Mouse (Mus musculus) C2C12 (cell line): ENCODE results near the gene Lamtor1. TPM values are rescaled to one million over a fixed set of nuclear protein-coding genes. Genes with fewer than 3 reads are reported as not detected.
A peak's percentile ranks its signal among the peaks of the same experiment; 100 is the strongest.

Source experiments
- H3K27me3 ChIP-seq: one replicate; pipeline ENCODE4 v1.6.1; 2011; ENCODE audit not compliant: control insufficient read depth, insufficient read depth, insufficient read length
- H3K36me3 ChIP-seq: one replicate; pipeline ENCODE4 v1.6.1; 2011; ENCODE audit not compliant: control insufficient read depth, insufficient read depth
- H3K4me3 ChIP-seq: one replicate; pipeline ENCODE4 v1.5.1; 2011; ENCODE audit warnings: mild to moderate bottlenecking, control low read depth; ENCODE audit not compliant: poor library complexity, insufficient read depth, severe bottlenecking
- H3K79me2 ChIP-seq: one replicate; pipeline ENCODE4 v1.6.1; 2011; ENCODE audit not compliant: control insufficient read depth, insufficient read depth
- H3K79me3 ChIP-seq: one replicate; pipeline ENCODE4 v1.6.1; 2011; ENCODE audit warnings: low read depth, control low read depth
- H3ac ChIP-seq: one replicate; pipeline ENCODE3; 2011; ENCODE audit warnings: low read depth; ENCODE audit not compliant: control insufficient read depth, insufficient read length
- CEBPB ChIP-seq: IDR thresholded peaks from one replicate; pipeline ENCODE4 v1.6.1; 2011; ENCODE audit warnings: low read depth, mild to moderate bottlenecking, control low read depth, moderate library complexity
- CTCF ChIP-seq: IDR thresholded peaks from one replicate; pipeline ENCODE4 v1.5.1; 2011; ENCODE audit not compliant: control insufficient read depth, insufficient read depth, insufficient read length
- FOSL1 ChIP-seq: IDR thresholded peaks from one replicate; pipeline ENCODE4 v1.8.0; 2011; ENCODE audit warnings: mild to moderate bottlenecking, low read length; ENCODE audit not compliant: poor library complexity, insufficient read depth, severe bottlenecking
- MAX ChIP-seq: IDR thresholded peaks from one replicate; pipeline ENCODE4 v1.6.1; 2011; ENCODE audit warnings: mild to moderate bottlenecking, control low read depth
- MYOD1 ChIP-seq: IDR thresholded peaks from one replicate; pipeline ENCODE4 v1.6.1; 2011; ENCODE audit warnings: low read depth; ENCODE audit not compliant: control insufficient read depth, insufficient read length
- MYOG ChIP-seq: IDR thresholded peaks from one replicate; pipeline ENCODE4 v1.6.1; 2011; ENCODE audit not compliant: control insufficient read depth, insufficient read length; ENCODE audit errors: extremely low read depth
- USF1 ChIP-seq: IDR thresholded peaks from one replicate; pipeline ENCODE4 v1.6.1; 2011; ENCODE audit warnings: low read depth, mild to moderate bottlenecking, control low read depth, moderate library complexity
- polyA plus RNA-seq: library from polyadenylated mRNA; unstranded; fragments of >200 nt; fragmentation: generic; extraction: Trizol; gene quantifications from one replicate; pipeline ENCODE4 v1.2.1, GENCODE M21; 2012; ENCODE audit warnings: missing spikeins

Lamtor1 gene
- polyA plus RNA-seq, 1 experiment: 200 TPM

DNA sequence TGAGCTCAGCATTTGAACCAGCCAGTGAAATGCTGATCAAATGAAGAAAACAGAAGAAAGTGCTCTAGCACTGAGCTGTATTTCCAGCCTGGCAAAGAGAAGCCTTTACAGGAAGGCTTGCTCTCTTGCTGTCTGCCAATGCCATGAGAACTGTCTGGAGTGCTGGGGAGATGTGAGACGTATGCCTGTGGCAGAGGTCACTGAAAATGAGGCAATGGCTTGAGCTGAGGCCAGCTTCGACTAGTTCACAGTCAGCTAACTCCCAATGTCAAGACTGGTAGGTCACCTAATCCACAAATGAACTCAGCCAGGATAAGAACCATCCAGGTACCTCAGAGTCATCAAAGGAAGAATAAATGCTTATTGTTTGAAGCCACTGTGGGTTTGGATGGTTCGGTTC lies 22.4 kb downstream of the Lamtor1 start:
- H3K79me3 ChIP-seq: peaks cover 2% of the 10 kb centered on the region
- no peaks in the 10 kb centered on the region for H3K79me2 ChIP-seq
- no peaks in the 10 kb centered on the region for H3K27me3 ChIP-seq
- no peak overlapping the region for H3K4me3 ChIP-seq
- H3ac ChIP-seq: no peak overlapping the region
- no peak for TF ChIP-seq MAX
- TF ChIP-seq CEBPB: no peak
- no peak for TF ChIP-seq MYOG
- TF ChIP-seq MYOD1: no peak
- TF ChIP-seq CTCF: no peak
- TF ChIP-seq FOSL1: no peak
- TF ChIP-seq USF1: no peak
- no peaks in the 10 kb centered on the region for H3K36me3 ChIP-seq

GRCm38 (mm10) chr7:101932551-101932950 lies 26.8 kb downstream of the Lamtor1 start:
- TF ChIP-seq FOSL1 (no peak), MAX (no peak)
- no peaks in the 10 kb centered on the region for H3K36me3 ChIP-seq
- no peaks in the 10 kb centered on the region for H3K27me3 ChIP-seq
- no peak overlapping the region for H3ac ChIP-seq
- H3K4me3 ChIP-seq: no peak overlapping the region
- H3K79me3 ChIP-seq: peaks cover 36% of the 10 kb centered on the region
- peaks cover 36% of the 10 kb centered on the region for H3K79me2 ChIP-seq

GRCm38 (mm10) chr7:101933300-101933699 lies 27.6 kb downstream of the Lamtor1 start:
- peak overlapping the region; percentile 53 for H3ac ChIP-seq
- no peaks in the 10 kb centered on the region for H3K27me3 ChIP-seq
- peaks cover 44% of the 10 kb centered on the region for H3K79me2 ChIP-seq
- H3K36me3 ChIP-seq: no peaks in the 10 kb centered on the region
- H3K4me3 ChIP-seq: peak overlapping the region; percentile 43
- peaks cover 42% of the 10 kb centered on the region for H3K79me3 ChIP-seq
- TF ChIP-seq FOSL1 (no peak), USF1 (no peak), CEBPB (no peak), CTCF (no peak), MYOG (no peak), MYOD1 (no peak), MAX (no peak)

- peak within 1 kb of the TSS; percentile 82 for H3ac ChIP-seq
- H3K79me3 ChIP-seq: peaks cover 46% of the 10 kb centered on the region
- peaks cover 48% of the 10 kb centered on the region for H3K79me2 ChIP-seq
- peak; percentile 79 for TF ChIP-seq MAX
- no peak for TF ChIP-seq MYOG
- H3K27me3 ChIP-seq: no peaks in the 10 kb centered on the region
- peak within 1 kb of the TSS; percentile 69 for H3K4me3 ChIP-seq
- H3K36me3 ChIP-seq: no peaks in the 10 kb centered on the region
Observed at GRCm38 (mm10) chr7:101933751-101934240, 28.1 kb downstream of the Lamtor1 start, which contains the start of the genes Lrrc51 and Numa1. Gene Lrrc51 (minus strand): TSS chr7:101933895. Gene Numa1 (plus strand): TSS chr7:101934111.

DNA sequence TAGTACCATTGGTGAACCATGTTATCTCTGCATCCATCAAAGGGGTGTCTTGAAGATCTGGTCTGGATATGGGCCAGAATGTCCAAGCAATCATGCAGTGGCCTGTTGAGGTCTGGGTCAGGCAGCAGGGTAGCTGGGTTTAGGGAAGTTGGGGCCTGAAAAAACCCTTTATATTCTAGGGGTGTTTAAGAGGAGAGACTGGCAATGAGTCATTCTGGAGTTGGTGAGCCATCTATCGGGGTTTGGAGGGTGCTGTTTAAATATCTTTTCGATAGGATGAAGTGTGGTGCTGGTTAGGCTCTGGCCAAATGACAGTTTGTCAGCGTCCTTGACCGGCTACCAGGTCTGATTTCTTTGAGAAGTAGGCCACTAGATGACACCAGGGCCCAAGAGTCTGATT lies 30.3 kb downstream of the Lamtor1 start:
- Histone ChIP-seq H3ac (no peak overlapping the region), H3K27me3 (no peaks in the 10 kb centered on the region), H3K79me2 (peaks cover 67% of the 10 kb centered on the region), H3K79me3 (peaks cover 61% of the 10 kb centered on the region), H3K36me3 (no peaks in the 10 kb centered on the region), H3K4me3 (no peak overlapping the region)
- TF ChIP-seq CEBPB (no peak), MYOD1 (no peak), CTCF (no peak), FOSL1 (no peak), MAX (no peak)

GRCm38 (mm10) chr7:101936996-101937395 lies 31.3 kb downstream of the Lamtor1 start:
- Histone ChIP-seq H3K79me2 (peaks cover 78% of the 10 kb centered on the region), H3K27me3 (no peaks in the 10 kb centered on the region), H3ac (no peak overlapping the region), H3K79me3 (peaks cover 68% of the 10 kb centered on the region), H3K4me3 (no peak overlapping the region), H3K36me3 (no peaks in the 10 kb centered on the region)
- TF ChIP-seq FOSL1 (no peak), MAX (no peak), MYOD1 (no peak), CEBPB (no peak), USF1 (no peak), CTCF (no peak), MYOG (no peak)

GRCm38 (mm10) chr7:101937569-101937968 lies 31.9 kb downstream of the Lamtor1 start:
- H3K36me3 ChIP-seq: no peaks in the 10 kb centered on the region
- TF ChIP-seq FOSL1: no peak
- TF ChIP-seq MAX: no peak
- TF ChIP-seq MYOD1: no peak
- no peaks in the 10 kb centered on the region for H3K27me3 ChIP-seq
- H3K79me2 ChIP-seq: peaks cover 82% of the 10 kb centered on the region
- H3K4me3 ChIP-seq: no peak overlapping the region
- no peak overlapping the region for H3ac ChIP-seq
- H3K79me3 ChIP-seq: peaks cover 69% of the 10 kb centered on the region
